Mouse (Mus musculus) liver, postnatal 0 days (tissue): Measurements from ENCODE around the gene Zfp426. TPM values are rescaled to one million over a fixed set of nuclear protein-coding genes. Genes with fewer than 3 reads are reported as not detected.
A peak's percentile ranks its signal among the peaks of the same experiment; 100 is the strongest.

ENCODE experiments used
- ATAC-seq: fragments of 200-750 bp; cut with Nextera tagmentation; 2 replicates; pipeline ENCODE4 v1.8.0; 2017; ENCODE audit warnings: mild to moderate bottlenecking, moderate library complexity
- DNase-seq: peaks from one replicate; pipeline ENCODE4 v3.0.0-alpha.2; 2016
- H3K27ac ChIP-seq: fragments of 300-500 bp; sonication (generic); 2 replicates; pipeline ENCODE4 v1.5.1; 2014; ENCODE audit warnings: antibody characterized with exemption, moderate library complexity, mild to moderate bottlenecking, low read depth
- H3K27me3 ChIP-seq: fragments of 300-500 bp; sonication (generic); 2 replicates; pipeline ENCODE4 v1.6.1; 2014; ENCODE audit warnings: low read length, control low read depth, mixed read lengths; ENCODE audit not compliant: insufficient read depth
- H3K36me3 ChIP-seq: fragments of 300-500 bp; sonication (generic); replicated peaks from 2 replicates; pipeline ENCODE4 v1.6.1; 2014; ENCODE audit warnings: mild to moderate bottlenecking, control low read depth, low read length, moderate library complexity, mixed read lengths; ENCODE audit not compliant: insufficient read depth
- H3K4me1 ChIP-seq: fragments of 300-500 bp; sonication (generic); 2 replicates; pipeline ENCODE4 v1.6.1; 2014; ENCODE audit warnings: antibody characterized with exemption, mild to moderate bottlenecking, control low read depth; ENCODE audit not compliant: insufficient read depth
- H3K4me2 ChIP-seq: fragments of 300-500 bp; sonication (generic); 2 replicates; pipeline ENCODE4 v1.6.1; 2014; ENCODE audit warnings: low read depth, mild to moderate bottlenecking, low read length, moderate library complexity, mixed read lengths
- H3K4me3 ChIP-seq: fragments of 300-500 bp; sonication (generic); 2 replicates; pipeline ENCODE4 v1.5.1; 2014; ENCODE audit warnings: low read depth, low read length
- H3K9ac ChIP-seq: fragments of 300-500 bp; sonication (generic); replicated peaks from 2 replicates; pipeline ENCODE4 v1.6.1; 2014; ENCODE audit warnings: mild to moderate bottlenecking, moderate library complexity
- H3K9me3 ChIP-seq: fragments of 300-500 bp; sonication (generic); 2 replicates; pipeline ENCODE4 v1.6.1; 2016; ENCODE audit warnings: mild to moderate bottlenecking, control low read depth, low read length, mixed read lengths
- CTCF ChIP-seq: sonication (generic); IDR thresholded peaks from 2 replicates; pipeline ENCODE4 v1.5.1; 2016; ENCODE audit warnings: antibody characterized with exemption, low read depth
- EP300 ChIP-seq: IDR thresholded peaks from 2 replicates; pipeline ENCODE4 v1.6.1; 2016; ENCODE audit warnings: antibody characterized with exemption, low read depth, mild to moderate bottlenecking
- WGBS: fragments of 180-500 bp; shearing (Covaris S2); extraction: QIAGEN DNeasy Blood & Tissue Kit; methylation state at CpG from one replicate; pipeline ENCODE4 v1.1.7; 2014; ENCODE audit not compliant: insufficient replicate concordance; 5-methylcytosine and 5-hydroxymethylcytosine counted together
- polyA plus RNA-seq: library from polyadenylated mRNA; unstranded; fragments of >200 nt; fragmentation: Nextera tagmentation; extraction: Ambion mirVana; gene quantifications from 2 replicates; pipeline ENCODE4 v1.2.1, GENCODE M21; 2015

The Zfp426 gene
- polyA plus RNA-seq, 1 experiment from 2014 or later: 4.8 TPM

GRCm38 (mm10) chr9:20519949-20520348, 27.4 kb upstream of the Zfp426 start:
- H3K4me1 ChIP-seq: peaks cover 25% of the 10 kb centered on the region
- DNase-seq: no peak
- TF ChIP-seq EP300 (no peak), CTCF (no peak)
- 0 out of 2 replicates have a peak overlapping the region, but pooled peaks have one; percentile 33 for H3K9ac ChIP-seq
- no peak for ATAC-seq
- peak overlapping the region; percentile 84 for H3K4me2 ChIP-seq
- H3K9me3 ChIP-seq: no peaks in the 10 kb centered on the region
- H3K27me3 ChIP-seq: no peaks in the 10 kb centered on the region
- no peak overlapping the region for H3K27ac ChIP-seq
- H3K4me3 ChIP-seq: peak overlapping the region; percentile 26
- H3K36me3 ChIP-seq: 0 out of 2 replicates have a peak, but pooled peaks cover 5% of the 10 kb centered on the region
- WGBS: 49% methylated on average over 4 of the region's 4 CpGs

- Histone ChIP-seq H3K4me2 (no peak overlapping the region), H3K36me3 (0 out of 2 replicates have a peak, but pooled peaks cover 5% of the 10 kb centered on the region)
Measured at GRCm38 (mm10) chr9:20518708-20519107, 26.2 kb upstream of the Zfp426 start.

GRCm38 (mm10) chr9:20517727-20518126, 25.2 kb upstream of the Zfp426 start:
- TF ChIP-seq CTCF (no peak), EP300 (no peak)
- 87% methylated on average over 1 of the region's 1 CpGs for WGBS
- no peaks in the 10 kb centered on the region for H3K9me3 ChIP-seq

More at GRCm38 (mm10) chr9:20518708-20519107, 26.2 kb upstream of the Zfp426 start:
- TF ChIP-seq EP300 (no peak), CTCF (no peak)
- Histone ChIP-seq H3K27ac (no peak overlapping the region), H3K4me1 (peaks cover 29% of the 10 kb centered on the region), H3K9me3 (no peaks in the 10 kb centered on the region), H3K9ac (no peak overlapping the region), H3K4me3 (no peak overlapping the region), H3K27me3 (no peaks in the 10 kb centered on the region)
- DNase-seq: no peak
- ATAC-seq: no peak
- 79% methylated on average over 4 of the region's 4 CpGs for WGBS

GRCm38 (mm10) chr9:20514016-20514415, 21.5 kb upstream of the Zfp426 start:
- H3K27ac ChIP-seq: no peak overlapping the region
- H3K4me3 ChIP-seq: no peak overlapping the region
- DNase-seq: no peak
- H3K9ac ChIP-seq: no peak overlapping the region
- peaks cover 14% of the 10 kb centered on the region for H3K4me1 ChIP-seq
- no peaks in the 10 kb centered on the region for H3K27me3 ChIP-seq
- peaks cover 9% of the 10 kb centered on the region; the same call in 1 of the 2 replicates for H3K36me3 ChIP-seq
- H3K4me2 ChIP-seq: no peak overlapping the region
- ATAC-seq: no peak
- no peaks in the 10 kb centered on the region for H3K9me3 ChIP-seq
- WGBS: 78% methylated on average over 3 of the region's 3 CpGs
- TF ChIP-seq CTCF (no peak), EP300 (no peak)

More at GRCm38 (mm10) chr9:20517727-20518126, 25.2 kb upstream of the Zfp426 start:
- H3K4me2 ChIP-seq: no peak overlapping the region
- H3K27me3 ChIP-seq: no peaks in the 10 kb centered on the region
- no peak overlapping the region for H3K9ac ChIP-seq
- peaks cover 29% of the 10 kb centered on the region for H3K4me1 ChIP-seq
- no peak overlapping the region for H3K27ac ChIP-seq
- ATAC-seq: no peak
- peaks cover 9% of the 10 kb centered on the region; the same call in 1 of the 2 replicates for H3K36me3 ChIP-seq
- H3K4me3 ChIP-seq: no peak overlapping the region
- DNase-seq: no peak

- H3K4me1 ChIP-seq: peaks cover 7% of the 10 kb centered on the region
- TF ChIP-seq CTCF (no peak), EP300 (no peak)
- H3K4me2 ChIP-seq: no peak overlapping the region
- no peak for ATAC-seq
- DNase-seq: no peak
- H3K27ac ChIP-seq: no peak overlapping the region
- 67% methylated on average over 8 of the region's 8 CpGs for WGBS
- no peaks in the 10 kb centered on the region for H3K9me3 ChIP-seq
- H3K9ac ChIP-seq: no peak overlapping the region
- no peak overlapping the region for H3K4me3 ChIP-seq
- no peaks in the 10 kb centered on the region for H3K27me3 ChIP-seq
- H3K36me3 ChIP-seq: peaks cover 9% of the 10 kb centered on the region
Measured at GRCm38 (mm10) chr9:20512714-20513113, 20.2 kb upstream of the Zfp426 start.

- no peak for ATAC-seq
- Histone ChIP-seq H3K4me1 (peaks cover 7% of the 10 kb centered on the region), H3K9me3 (no peaks in the 10 kb centered on the region), H3K9ac (no peak overlapping the region), H3K36me3 (peaks cover 12% of the 10 kb centered on the region), H3K27ac (no peak overlapping the region), H3K4me3 (no peak overlapping the region), H3K27me3 (no peaks in the 10 kb centered on the region), H3K4me2 (no peak overlapping the region; the same call in 1 of the 2 replicates)
- no peak for DNase-seq
- TF ChIP-seq CTCF (no peak), EP300 (no peak)
- WGBS: 70% methylated on average over 4 of the region's 4 CpGs
Measured at GRCm38 (mm10) chr9:20511645-20512044, 19.1 kb upstream of the Zfp426 start.
